Mouse (Mus musculus): ENCODE results near the gene Acly. TPM values are rescaled to one million over a fixed set of nuclear protein-coding genes. Genes with fewer than 3 reads are reported as not detected.
A peak's percentile ranks its signal among the peaks of the same experiment; 100 is the strongest.

Acly gene
- total and polyA plus RNA-seq, 3 experiments, result 213 to 277 (median 246) TPM

DNA sequence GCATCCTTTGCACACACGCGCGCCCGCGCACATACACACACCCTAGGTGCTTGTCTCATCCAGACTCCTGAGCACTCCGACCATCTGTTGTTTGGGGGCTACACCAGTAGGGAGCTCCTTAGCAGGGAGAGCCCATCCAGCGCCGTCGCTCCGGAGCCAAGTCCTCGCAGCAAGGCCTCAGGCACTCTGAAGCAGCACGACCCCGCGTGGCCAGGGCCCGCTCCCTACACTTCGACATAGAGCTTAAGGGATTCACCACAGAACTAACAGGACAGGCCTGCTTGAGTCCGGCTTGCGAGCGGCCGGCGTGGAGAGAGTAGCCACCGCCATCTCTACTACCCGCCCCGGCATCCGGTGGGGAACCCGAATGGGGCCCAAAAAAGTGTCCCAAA is 738 bp downstream of the Acly start:
- H3K4me1 ChIP-seq (ENCODE audit: control insufficient read depth in 1 of 2, insufficient read depth in 2 of 2), result peaks cover 10 to 46% of the 10 kb centered on the region in 2 experiments
- H3K27me3 ChIP-seq (replicated peaks), result no peaks in the 10 kb centered on the region
- H3K4me3 ChIP-seq (replicated peaks in 1 of 3; ENCODE audit: low read depth in 2 of 3, low read length in 2 of 3, poor library complexity in 1 of 3), result peak overlapping the region; percentile 77 to 82 (median 78)
- peaks cover 37% of the 10 kb centered on the region for H3K79me2 ChIP-seq (replicated peaks; ENCODE audit: control insufficient read depth, extremely low read depth, insufficient read depth, poor library complexity, severe bottlenecking)
- in situ Hi-C loops (cut with MboI; ENCODE audit: low pct_ligation_motif_present, low pct_unique_long_range_greater_than_20kb, low sequenced_read_pairs) (no loop called here), dilution Hi-C loops (cut with MboI; ENCODE audit: extremely low pct_ligation_motif_present, extremely low pct_unique_long_range_greater_than_20kb, low sequenced_read_pairs) (no loop called here)
- peak; percentile 53 for DNase-seq (ENCODE audit: extremely low read depth)
- peaks cover 15 to 30% of the 10 kb centered on the region in 2 experiments for H3K36me3 ChIP-seq (replicated peaks in 1 of 2; ENCODE audit: control insufficient read depth in 1 of 2, insufficient read depth in 1 of 2, low read length in 1 of 2)
- no peak for TF ChIP-seq EP300 (IDR thresholded peaks at IDR 0.05; ENCODE audit: low read length)
- 0 out of 2 replicates have a peak, but pooled peaks have one; percentile 39 for TF ChIP-seq MYC (IDR thresholded peaks at IDR 0.05; ENCODE audit: low read depth, low read length)
- TF ChIP-seq JUND (conservative IDR thresholded peaks at IDR 0.05; ENCODE audit: low read depth, low read length), result no peak
- TF ChIP-seq JUN (IDR thresholded peaks at IDR 0.05; ENCODE audit: insufficient read depth, low read depth, low read length), result no peak
- peak; percentile 0 for TF ChIP-seq RAD21 (IDR thresholded peaks at IDR 0.05; ENCODE audit: low read depth, low read length)
- TF ChIP-seq BHLHE40 (IDR thresholded peaks at IDR 0.05; ENCODE audit: low read depth, low read length), result no peak
- no peak for TF ChIP-seq PAX5 (IDR thresholded peaks at IDR 0.05; ENCODE audit: low read length)
- no peak for TF ChIP-seq GABPA (IDR thresholded peaks at IDR 0.05; ENCODE audit: insufficient replicate concordance, low read depth, low read length)
- TF ChIP-seq MAFK (IDR thresholded peaks at IDR 0.05; ENCODE audit: insufficient replicate concordance, low read length), result no peak
- peak in 1 of 2 experiments; percentile 50; a peak in 2 of 4 replicates for TF ChIP-seq CTCF (conservative IDR thresholded peaks at IDR 0.05 in 1 of 2, IDR thresholded peaks at IDR 0.05 in 1 of 2; ENCODE audit: low read depth in 2 of 2, low read length in 2 of 2)
- peak; percentile 93 for TF ChIP-seq UBTF (IDR thresholded peaks at IDR 0.05; ENCODE audit: low read depth, low read length)
- no peak for TF ChIP-seq MAZ (IDR thresholded peaks at IDR 0.05; ENCODE audit: low read depth, low read length)
- TF ChIP-seq IRF4 (IDR thresholded peaks at IDR 0.05; ENCODE audit: low read depth, low read length), result no peak
- TF ChIP-seq KAT2A (IDR thresholded peaks at IDR 0.05; ENCODE audit: insufficient replicate concordance, low read length), result no peak
- TF ChIP-seq NRF1 (IDR thresholded peaks at IDR 0.05; ENCODE audit: low read depth, low read length), result no peak
- TF ChIP-seq MAX (IDR thresholded peaks at IDR 0.05; ENCODE audit: low read length), result peak; percentile 13; the same call in 1 of the 2 replicates
- TF ChIP-seq SMC3 (IDR thresholded peaks at IDR 0.05; ENCODE audit: low read depth, low read length), result 0 out of 2 replicates have a peak, but pooled peaks have one; percentile 15
- H3K9ac ChIP-seq (ENCODE audit: insufficient read depth, low read depth), result peak overlapping the region; percentile 89
- H3K27ac ChIP-seq (ENCODE audit: insufficient read depth, low read depth), result peak overlapping the region; percentile 27
- H3K4me2 ChIP-seq (ENCODE audit: insufficient read depth, low read depth, poor library complexity, severe bottlenecking), result peak overlapping the region; percentile 83
- H3K9me3 ChIP-seq (replicated peaks; ENCODE audit: low read length), result no peaks in the 10 kb centered on the region

DNA sequence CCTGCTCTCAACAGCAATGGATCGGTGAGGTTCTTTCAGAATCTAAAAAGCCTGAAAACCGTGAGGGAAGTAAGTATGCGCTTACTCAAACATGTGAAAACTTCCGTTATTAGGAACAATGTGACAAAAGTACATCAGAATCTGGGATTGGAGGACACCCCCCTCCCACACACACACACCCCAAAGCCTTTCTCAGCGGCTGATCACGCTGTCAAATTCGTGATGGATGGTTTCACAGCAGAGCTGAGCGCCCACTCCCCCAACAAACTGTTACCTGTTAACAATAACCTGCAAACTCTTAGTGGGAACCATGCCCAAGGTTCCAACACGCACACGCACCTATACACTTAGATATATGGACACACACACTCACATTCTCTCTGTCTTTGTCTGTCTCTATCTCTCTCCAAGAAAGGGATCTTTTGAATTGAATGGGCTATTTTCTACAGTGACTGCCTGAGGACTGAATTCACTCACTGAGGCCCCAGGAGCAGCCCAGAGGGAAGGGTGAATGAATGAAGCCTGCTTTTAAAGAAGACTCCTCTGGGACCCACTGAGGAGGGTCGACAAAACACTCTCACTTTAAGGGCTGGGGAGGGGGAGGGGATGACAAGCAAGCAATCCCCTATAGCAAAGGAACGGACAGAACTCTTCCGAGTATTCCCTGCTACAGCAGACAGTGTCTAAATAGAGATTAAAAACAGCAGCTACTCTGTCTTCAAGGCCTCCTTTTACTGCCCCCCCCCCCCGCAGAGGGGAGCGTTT is 1.6 kb downstream of the Acly start:
- no peaks in the 10 kb centered on the region for H3K27me3 ChIP-seq (replicated peaks)
- no peak for DNase-seq (ENCODE audit: extremely low read depth)
- TF ChIP-seq ELF1 (IDR thresholded peaks at IDR 0.05; ENCODE audit: low read depth, low read length) (no peak), MAX (IDR thresholded peaks at IDR 0.05; ENCODE audit: low read length) (peak; percentile 59; the same call in 1 of the 2 replicates), RCOR1 (conservative IDR thresholded peaks at IDR 0.05; ENCODE audit: low read depth, low read length) (no peak), USF2 (conservative IDR thresholded peaks at IDR 0.05; ENCODE audit: low read depth, low read length) (no peak), POLR2A (IDR thresholded peaks at IDR 0.05; ENCODE audit: low read depth, low read length) (no peak), POLR2AphosphoS2 (IDR thresholded peaks at IDR 0.05; ENCODE audit: low read depth, low read length) (no peak), SMC3 (IDR thresholded peaks at IDR 0.05; ENCODE audit: low read depth, low read length) (no peak), UBTF (IDR thresholded peaks at IDR 0.05; ENCODE audit: low read depth, low read length) (no peak), MAFK (IDR thresholded peaks at IDR 0.05; ENCODE audit: insufficient replicate concordance, low read length) (no peak), USF1 (IDR thresholded peaks at IDR 0.05; ENCODE audit: low read depth, low read length) (no peak), E2F4 (IDR thresholded peaks at IDR 0.05; ENCODE audit: insufficient replicate concordance, low read depth, low read length) (no peak), CHD2 (IDR thresholded peaks at IDR 0.05; ENCODE audit: low read length) (no peak), EP300 (IDR thresholded peaks at IDR 0.05; ENCODE audit: low read length) (0 out of 2 replicates have a peak, but pooled peaks have one; percentile 20), PAX5 (IDR thresholded peaks at IDR 0.05; ENCODE audit: low read length) (no peak), GABPA (IDR thresholded peaks at IDR 0.05; ENCODE audit: insufficient replicate concordance, low read depth, low read length) (no peak), MXI1 (IDR thresholded peaks at IDR 0.05; ENCODE audit: low read depth, low read length) (peak; percentile 54), MAZ (IDR thresholded peaks at IDR 0.05; ENCODE audit: low read depth, low read length) (no peak)
- in situ Hi-C loops (cut with MboI; ENCODE audit: low pct_ligation_motif_present, low pct_unique_long_range_greater_than_20kb, low sequenced_read_pairs), result no loop called here
- H3K9me3 ChIP-seq (replicated peaks; ENCODE audit: low read length), result no peaks in the 10 kb centered on the region
- peak overlapping the region; percentile 89 for H3K9ac ChIP-seq (ENCODE audit: insufficient read depth, low read depth)
- peak overlapping the region; percentile 83 for H3K4me2 ChIP-seq (ENCODE audit: insufficient read depth, low read depth, poor library complexity, severe bottlenecking)
- peaks cover 24 to 39% of the 10 kb centered on the region in 2 experiments for H3K36me3 ChIP-seq (replicated peaks in 1 of 2; ENCODE audit: control insufficient read depth in 1 of 2, insufficient read depth in 1 of 2, low read length in 1 of 2)
- no peak overlapping the region for H3K27ac ChIP-seq (ENCODE audit: insufficient read depth, low read depth)
- H3K79me2 ChIP-seq (replicated peaks; ENCODE audit: control insufficient read depth, extremely low read depth, insufficient read depth, poor library complexity, severe bottlenecking), result peaks cover 37% of the 10 kb centered on the region
- dilution Hi-C loops (cut with MboI; ENCODE audit: extremely low pct_ligation_motif_present, extremely low pct_unique_long_range_greater_than_20kb, low sequenced_read_pairs), result no loop called here
- peak overlapping the region; percentile 77 to 82 (median 78) for H3K4me3 ChIP-seq (replicated peaks in 1 of 3; ENCODE audit: low read depth in 2 of 3, low read length in 2 of 3, poor library complexity in 1 of 3)
- H3K4me1 ChIP-seq (ENCODE audit: control insufficient read depth in 1 of 2, insufficient read depth in 2 of 2), result peaks cover 9 to 46% of the 10 kb centered on the region in 2 experiments

Measured in CH12.LX (cell line).